Mouse (Mus musculus) limb, embryonic 14.5 days (tissue): ENCODE data around the gene Fam193a. TPM values are rescaled to one million over a fixed set of nuclear protein-coding genes. Genes with fewer than 3 reads are reported as not detected.
A peak's percentile ranks its signal among the peaks of the same experiment; 100 is the strongest.

Experiments used
- ATAC-seq: fragments of 200-750 bp; cut with Nextera tagmentation; 2 replicates; pipeline ENCODE4 v1.8.0; 2017; ENCODE audit warnings: low read depth, moderate number of reproducible peaks, moderate TSS enrichment; ENCODE audit not compliant: low FRiP score
- DNase-seq: peaks from one replicate; pipeline ENCODE4 v3.0.0-alpha.2; 2015; ENCODE audit warnings: low spot score
- H3K27ac ChIP-seq: fragments of 300-500 bp; sonication (generic); replicated peaks from 2 replicates; pipeline ENCODE4 v1.5.1; 2014; ENCODE audit warnings: low read depth, mild to moderate bottlenecking, low read length, moderate library complexity, mixed read lengths
- H3K27me3 ChIP-seq: fragments of 300-500 bp; sonication (generic); 2 replicates; pipeline ENCODE4 v1.6.1; 2014; ENCODE audit warnings: low read length, mixed read lengths; ENCODE audit not compliant: control insufficient read depth, insufficient read depth
- H3K36me3 ChIP-seq: fragments of 300-500 bp; sonication (generic); 2 replicates; pipeline ENCODE4 v1.6.1; 2014; ENCODE audit warnings: mild to moderate bottlenecking, low read length, moderate library complexity, mixed read lengths; ENCODE audit not compliant: control insufficient read depth, insufficient read depth
- H3K4me1 ChIP-seq: fragments of 300-500 bp; sonication (generic); 2 replicates; pipeline ENCODE4 v1.6.1; 2014; ENCODE audit warnings: antibody characterized with exemption, low read length, mixed read lengths; ENCODE audit not compliant: control insufficient read depth, insufficient read depth
- H3K4me2 ChIP-seq: fragments of 300-500 bp; sonication (generic); replicated peaks from 2 replicates; pipeline ENCODE4 v1.6.1; 2014; ENCODE audit warnings: low read depth, mild to moderate bottlenecking, low read length, moderate library complexity; ENCODE audit not compliant: severe bottlenecking
- H3K4me3 ChIP-seq: fragments of 300-500 bp; sonication (generic); replicated peaks from 2 replicates; pipeline ENCODE4 v1.5.1; 2014; ENCODE audit warnings: low read length
- H3K9ac ChIP-seq: fragments of 300-500 bp; sonication (generic); 2 replicates; pipeline ENCODE4 v1.6.1; 2014; ENCODE audit warnings: mild to moderate bottlenecking, low read depth, low read length, moderate library complexity; ENCODE audit not compliant: severe bottlenecking
- H3K9me3 ChIP-seq: fragments of 300-500 bp; sonication (generic); 2 replicates; pipeline ENCODE4 v1.6.1; 2016; ENCODE audit warnings: low read length; ENCODE audit not compliant: control insufficient read depth
- POLR2A ChIP-seq: fragments of 200-500 bp; IDR thresholded peaks from 2 replicates; pipeline ENCODE4 v1.8.0; 2012; ENCODE audit warnings: inconsistent platforms, mild to moderate bottlenecking, moderate library complexity, borderline replicate concordance; ENCODE audit not compliant: insufficient read depth, insufficient read length; ENCODE audit errors: extremely low read depth
- WGBS: fragments of 180-500 bp; shearing (Covaris S2); extraction: QIAGEN DNeasy Blood & Tissue Kit; methylation state at CpG from one replicate; pipeline ENCODE4 v1.1.7; 2014; 5-methylcytosine and 5-hydroxymethylcytosine counted together
- polyA plus RNA-seq, 2 experiments: library from polyadenylated mRNA; depleted of rRNA in 1 of 2; stranded (reverse) in 1 of 2; unstranded in 1 of 2; fragments of >200 nt; fragmentation: Nextera tagmentation in 1 of 2; extraction: Ambion mirVana in 1 of 2; gene quantifications; 2 replicates each; pipeline versions ENCODE4 v1.2.1 to v1.2.3; 2012 to 2014

The Fam193a gene
- polyA plus RNA-seq, 2 experiments = 16.6 to 57.5 TPM

GRCm38 (mm10) chr5:34512486-34512885, 142.8 kb downstream of the Fam193a start:
- H3K9ac ChIP-seq = no peak overlapping the region
- WGBS = 80% methylated on average over 3 of the region's 3 CpGs
- no peak overlapping the region for H3K27ac ChIP-seq
- H3K27me3 ChIP-seq = no peaks in the 10 kb centered on the region
- no peaks in the 10 kb centered on the region for H3K9me3 ChIP-seq
- no peak overlapping the region for H3K4me2 ChIP-seq
- no peak for ATAC-seq
- no peaks in the 10 kb centered on the region for H3K36me3 ChIP-seq
- H3K4me1 ChIP-seq = peaks cover 9% of the 10 kb centered on the region
- TF ChIP-seq POLR2A = no peak
- no peak for DNase-seq
- no peak overlapping the region for H3K4me3 ChIP-seq

GRCm38 (mm10) chr5:34513466-34514217, 143.9 kb downstream of the Fam193a start, which contains the start of gene Tnip2:
Gene Tnip2, minus strand, starts transcription at chr5:34513991.
- Histone ChIP-seq H3K4me3 (peak within 1 kb of the TSS; percentile 70), H3K36me3 (no peaks in the 10 kb centered on the region), H3K9ac (peak within 1 kb of the TSS; percentile 70), H3K9me3 (no peaks in the 10 kb centered on the region), H3K4me2 (peak within 1 kb of the TSS; percentile 95), H3K4me1 (peaks cover 9% of the 10 kb centered on the region), H3K27me3 (no peaks in the 10 kb centered on the region), H3K27ac (no peak within 1 kb of the TSS)
- under 1% methylated on average over 50 of the region's 64 CpGs for WGBS
- ATAC-seq (peak; percentile 99), DNase-seq (peak; percentile 95)
- TF ChIP-seq POLR2A = 0 out of 2 replicates have a peak, but pooled peaks have one; percentile 22

- no peak for TF ChIP-seq POLR2A
- H3K4me2 ChIP-seq = peak overlapping the region; percentile 95
- peak overlapping the region; percentile 36; the same call in 1 of the 2 replicates for H3K9ac ChIP-seq
- WGBS = 20% methylated on average over 7 of the region's 7 CpGs
- H3K27ac ChIP-seq = no peak overlapping the region
- H3K36me3 ChIP-seq = no peaks in the 10 kb centered on the region
- H3K27me3 ChIP-seq = no peaks in the 10 kb centered on the region
- no peaks in the 10 kb centered on the region for H3K9me3 ChIP-seq
- H3K4me3 ChIP-seq = peak overlapping the region; percentile 70
- ATAC-seq (peak; percentile 25), DNase-seq (no peak)
- H3K4me1 ChIP-seq = peaks cover 9% of the 10 kb centered on the region
Observed at GRCm38 (mm10) chr5:34514218-34514566, 144.5 kb downstream of the Fam193a start.

DNA sequence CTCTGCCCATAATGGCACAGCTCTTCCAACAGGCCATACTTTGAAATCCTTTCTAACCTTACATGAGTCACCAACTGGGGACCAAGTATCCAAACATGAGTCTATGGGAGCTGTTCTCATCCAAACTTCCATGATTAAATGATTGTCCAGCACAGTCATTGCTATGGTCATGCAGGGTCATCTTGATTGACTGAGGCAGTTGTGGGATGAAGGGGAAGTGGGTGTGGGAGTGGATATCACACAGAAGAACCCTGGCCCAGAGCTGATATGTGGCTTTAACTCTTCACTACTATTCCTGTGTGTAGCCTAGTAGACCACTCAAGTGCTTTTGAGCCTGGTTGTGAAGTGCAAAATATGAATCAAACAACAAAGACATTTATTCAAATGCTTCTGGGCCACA, 145.4 kb downstream of the Fam193a start:
- TF ChIP-seq POLR2A = no peak
- peaks cover 9% of the 10 kb centered on the region for H3K4me1 ChIP-seq
- no peaks in the 10 kb centered on the region for H3K9me3 ChIP-seq
- no peak overlapping the region for H3K9ac ChIP-seq
- H3K4me3 ChIP-seq = no peak overlapping the region
- H3K4me2 ChIP-seq = no peak overlapping the region
- ATAC-seq = no peak
- H3K36me3 ChIP-seq = no peaks in the 10 kb centered on the region
- no peak for DNase-seq
- no peaks in the 10 kb centered on the region for H3K27me3 ChIP-seq
- no peak overlapping the region for H3K27ac ChIP-seq

DNA sequence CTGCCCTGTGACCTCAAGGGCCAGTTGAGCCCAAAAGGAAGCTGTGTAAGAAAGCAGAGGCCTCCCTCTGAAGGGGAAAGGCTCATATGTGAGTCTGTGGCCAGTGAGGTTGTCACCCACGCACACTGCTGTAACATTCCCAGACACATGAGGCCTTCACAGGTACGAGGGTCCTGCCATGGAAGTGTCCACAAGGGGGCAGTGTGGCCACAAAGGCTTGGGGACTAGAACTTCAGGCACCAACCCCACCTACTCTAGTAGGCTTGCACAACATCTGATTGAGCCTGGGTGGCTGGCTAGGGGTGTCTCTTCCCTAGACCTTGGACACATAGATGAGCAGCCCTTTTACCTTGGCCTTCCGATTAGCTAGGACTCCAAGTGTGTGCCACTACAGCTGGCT, 148.2 kb downstream of the Fam193a start:
- Histone ChIP-seq H3K27ac (no peak overlapping the region), H3K9me3 (no peaks in the 10 kb centered on the region), H3K36me3 (no peaks in the 10 kb centered on the region), H3K4me3 (no peak overlapping the region), H3K4me2 (no peak overlapping the region), H3K4me1 (peaks cover 8% of the 10 kb centered on the region), H3K9ac (no peak overlapping the region), H3K27me3 (no peaks in the 10 kb centered on the region)
- 26% methylated on average over 3 of the region's 3 CpGs for WGBS
- peak; percentile 65 for DNase-seq
- TF ChIP-seq POLR2A = no peak
- ATAC-seq = no peak
